ENCODE assay signal across 17 mouse cellular contexts in the genomic region with DNA sequence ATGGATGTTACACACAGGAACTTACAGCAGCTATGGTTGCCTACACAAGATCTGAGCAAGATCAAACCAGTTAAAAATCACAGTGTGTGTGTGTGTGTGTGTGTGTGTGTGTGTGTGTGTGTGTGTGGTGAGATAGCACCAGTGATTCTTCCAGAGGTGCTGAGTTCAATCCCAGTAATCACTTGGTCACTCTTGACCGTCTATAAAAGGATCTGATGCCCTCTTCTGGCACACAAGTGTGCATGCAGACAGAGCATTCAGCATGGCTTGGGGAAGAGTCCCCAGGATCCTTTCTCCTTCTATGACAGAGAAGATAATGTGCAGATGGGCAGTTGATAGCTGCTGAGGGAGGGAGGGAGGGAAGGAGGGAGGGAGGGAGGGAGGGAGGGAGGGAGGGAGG.
DNase-seq lines count a peak whose midpoint lies in the region; ATAC-seq and TF ChIP-seq lines count a peak whose summit lies in the region.
"Had no signal": no experiment of that assay in that cellular context is flagged by ENCODE, and none has a peak within 500 bp of the region (broad histone marks: within the 10 kb centered on the region; RNA-seq: fewer than 3 reads in every experiment).

No protein-coding gene starts in this region.

- H3K9ac ChIP-seq in liver, postnatal 0 days (replicated peaks): no peak overlapping the region
- no peak overlapping the region for H3K9ac ChIP-seq in CH12.LX (ENCODE audit: insufficient read depth, low read depth)
- H3K9ac ChIP-seq: liver, embryonic 12.5 days had no signal

- DNase-seq in embryo, embryonic 10.5 days (ENCODE audit: low spot score): peak; percentile 17
- DNase-seq in embryo, embryonic 11 days: no peak
- DNase-seq in liver, postnatal 0 days: no peak
- DNase-seq in liver: no peak
- DNase-seq in CH12.LX (ENCODE audit: extremely low read depth): peak; percentile 17
- no peak for DNase-seq in yolk sac, embryonic 10.5 days (ENCODE audit: low spot score)
- no peak for DNase-seq in urinary bladder, postnatal 4 days (ENCODE audit: low spot score in 2 of 2)
- DNase-seq: B cell, adult 2 months; cerebellum, adult 9-11 months; gastrocnemius, postnatal 10 days; kidney, postnatal 14 days; thymus, postnatal 25 days had no signal

- H3K79me2 ChIP-seq in CH12.LX (replicated peaks; ENCODE audit: control insufficient read depth, extremely low read depth, insufficient read depth, poor library complexity, severe bottlenecking): no peaks in the 10 kb centered on the region

- no peaks in the 10 kb centered on the region for H3K36me3 ChIP-seq in liver, postnatal 0 days (replicated peaks; ENCODE audit: insufficient read depth, low read length)
- no peaks in the 10 kb centered on the region for H3K36me3 ChIP-seq in CH12.LX (replicated peaks in 1 of 2; ENCODE audit: control insufficient read depth in 1 of 2, insufficient read depth in 1 of 2, low read length in 1 of 2)
- H3K36me3 ChIP-seq: liver, embryonic 12.5 days had no signal

- in situ Hi-C loops in CH12.LX (cut with MboI; ENCODE audit: low pct_ligation_motif_present, low pct_unique_long_range_greater_than_20kb, low sequenced_read_pairs): no loop called here

- no peaks in the 10 kb centered on the region for H3K9me3 ChIP-seq in liver, postnatal 0 days (ENCODE audit: low read length)
- no peaks in the 10 kb centered on the region for H3K9me3 ChIP-seq in CH12.LX (replicated peaks; ENCODE audit: low read length)
- H3K9me3 ChIP-seq: liver, embryonic 12.5 days; megakaryocyte, embryonic 14.5 days had no signal

- no peaks in the 10 kb centered on the region for H3K27me3 ChIP-seq in liver, postnatal 0 days (ENCODE audit: insufficient read depth, low read length)
- no peaks in the 10 kb centered on the region for H3K27me3 ChIP-seq in CH12.LX (replicated peaks)
- H3K27me3 ChIP-seq: liver, embryonic 12.5 days; megakaryocyte, embryonic 14.5 days had no signal

- no peaks in the 10 kb centered on the region for H3K4me1 ChIP-seq in liver, postnatal 0 days (ENCODE audit: insufficient read depth)
- H3K4me1 ChIP-seq in CH12.LX (ENCODE audit: control insufficient read depth in 1 of 2, insufficient read depth in 2 of 2): peaks cover 4 to 10% of the 10 kb centered on the region in 2 experiments; a peak in 3 of 4 replicates
- H3K4me1 ChIP-seq: liver, embryonic 12.5 days had no signal

- 38% methylated on average over 1 of the region's 1 CpGs for WGBS in liver, postnatal 0 days (ENCODE audit: insufficient replicate concordance)

- H3K4me2 ChIP-seq in liver, postnatal 0 days (ENCODE audit: low read depth, low read length): no peak overlapping the region
- H3K4me2 ChIP-seq in CH12.LX (ENCODE audit: insufficient read depth, low read depth, poor library complexity, severe bottlenecking): no peak overlapping the region
- H3K4me2 ChIP-seq: liver, embryonic 12.5 days had no signal

- TF ChIP-seq EP300 in liver, postnatal 0 days (IDR thresholded peaks at IDR 0.05; ENCODE audit: low read depth): no peak
- no peak for TF ChIP-seq EP300 in CH12.LX (IDR thresholded peaks at IDR 0.05; ENCODE audit: low read length)

- no peak overlapping the region for H3K27ac ChIP-seq in liver, postnatal 0 days (ENCODE audit: low read depth)
- no peak overlapping the region for H3K27ac ChIP-seq in CH12.LX (ENCODE audit: insufficient read depth, low read depth)
- H3K27ac ChIP-seq: liver, embryonic 12.5 days had no signal

- no peak for ATAC-seq in liver, postnatal 0 days
- ATAC-seq in megakaryocyte, adult 5-6 weeks (ENCODE audit: poor library complexity, severe bottlenecking): 0 out of 2 replicates have a peak, but pooled peaks have one; percentile 13
- ATAC-seq: hindbrain, embryonic 16.5 days; liver, embryonic 12.5 days; midbrain, embryonic 16.5 days had no signal

- TF ChIP-seq CTCF in liver, postnatal 0 days (IDR thresholded peaks at IDR 0.05; ENCODE audit: low read depth): peak; percentile 15; the same call in 1 of the 2 replicates
- peak in 1 of 2 experiments; percentile 59; a peak in 2 of 4 replicates for TF ChIP-seq CTCF in CH12.LX (conservative IDR thresholded peaks at IDR 0.05 in 1 of 2, IDR thresholded peaks at IDR 0.05 in 1 of 2; ENCODE audit: low read depth in 2 of 2, low read length in 2 of 2)

- dilution Hi-C loops in CH12.LX (cut with MboI; ENCODE audit: extremely low pct_ligation_motif_present, extremely low pct_unique_long_range_greater_than_20kb, low sequenced_read_pairs): no loop called here

- no peak overlapping the region for H3K4me3 ChIP-seq in liver, postnatal 0 days (ENCODE audit: low read depth, low read length)
- H3K4me3 ChIP-seq in CH12.LX (replicated peaks in 1 of 3; ENCODE audit: low read depth in 2 of 3, low read length in 2 of 3, poor library complexity in 1 of 3): no peak overlapping the region
- H3K4me3 ChIP-seq: liver, embryonic 12.5 days; megakaryocyte, embryonic 14.5 days had no signal

- TF ChIP-seq RAD21 in CH12.LX (IDR thresholded peaks at IDR 0.05; ENCODE audit: low read depth, low read length): peak; percentile 60

- TF ChIP-seq POLR2A in CH12.LX (IDR thresholded peaks at IDR 0.05; ENCODE audit: low read depth, low read length): no peak

TF ChIP-seq in CH12.LX, 34 proteins besides CTCF, POLR2A, EP300 and RAD21:
- TF ChIP-seq SMC3 (IDR thresholded peaks at IDR 0.05; ENCODE audit: low read depth, low read length) (peak; percentile 47), PAX5 (IDR thresholded peaks at IDR 0.05; ENCODE audit: low read length) (no peak), ZC3H11A (IDR thresholded peaks at IDR 0.05; ENCODE audit: low read depth, low read length) (no peak), MAFK (IDR thresholded peaks at IDR 0.05; ENCODE audit: insufficient replicate concordance, low read length) (no peak)

Comparison
In these comparisons a context has a peak if more than half of its experiments do, and no peak if none do; other contexts are left out.
1. DNase-seq: peak in embryo, embryonic 10.5 days (single experiment) and CH12.LX (single experiment); none in embryo, embryonic 11 days (single experiment), liver, postnatal 0 days (single experiment), liver (single experiment), yolk sac, embryonic 10.5 days (single experiment) and urinary bladder, postnatal 4 days (0 of 2).